Mouse (Mus musculus) embryonic facial prominence, embryonic 13.5 days (tissue): ENCODE data around the gene Kndc1. TPM values are rescaled to one million over a fixed set of nuclear protein-coding genes. Genes with fewer than 3 reads are reported as not detected.

Experiments used
- ATAC-seq: fragments of 200-750 bp; cut with Nextera tagmentation; 2 replicates; pipeline ENCODE4 v1.8.0; 2017; ENCODE audit warnings: low read depth; ENCODE audit not compliant: insufficient number of reproducible peaks, insufficient read depth, low FRiP score, low TSS enrichment
- H3K27ac ChIP-seq: fragments of 300-500 bp; sonication (generic); 2 replicates; pipeline ENCODE4 v1.5.1; 2015; ENCODE audit warnings: moderate library complexity, mild to moderate bottlenecking, inconsistent platforms
- H3K27me3 ChIP-seq: fragments of 300-500 bp; sonication (generic); 2 replicates; pipeline ENCODE4 v1.6.1; 2015; ENCODE audit warnings: mild to moderate bottlenecking, inconsistent platforms
- H3K36me3 ChIP-seq: fragments of 300-500 bp; sonication (generic); 2 replicates; pipeline ENCODE4 v1.6.1; 2015; ENCODE audit warnings: mild to moderate bottlenecking, inconsistent platforms
- H3K4me1 ChIP-seq: fragments of 300-500 bp; sonication (generic); 2 replicates; pipeline ENCODE4 v1.6.1; 2015; ENCODE audit warnings: inconsistent platforms
- H3K4me2 ChIP-seq: fragments of 300-500 bp; sonication (generic); 2 replicates; pipeline ENCODE4 v1.6.1; 2015; ENCODE audit warnings: moderate library complexity, mild to moderate bottlenecking, inconsistent platforms
- H3K4me3 ChIP-seq: fragments of 300-500 bp; sonication (generic); 2 replicates; pipeline ENCODE4 v1.5.1; 2015; ENCODE audit warnings: mild to moderate bottlenecking, inconsistent platforms
- H3K9ac ChIP-seq: fragments of 300-500 bp; sonication (generic); 2 replicates; pipeline ENCODE4 v1.6.1; 2015; ENCODE audit warnings: mild to moderate bottlenecking, inconsistent platforms
- H3K9me3 ChIP-seq: fragments of 300-500 bp; sonication (generic); 2 replicates; pipeline ENCODE4 v1.6.1; 2016; ENCODE audit warnings: inconsistent platforms
- WGBS: fragments of 180-500 bp; shearing (Covaris S2); methylation state at CpG from one replicate; pipeline ENCODE4 v1.1.7; 2015; ENCODE audit warnings: mixed read lengths; 5-methylcytosine and 5-hydroxymethylcytosine counted together
- polyA plus RNA-seq: library from polyadenylated mRNA; unstranded; fragments of >200 nt; fragmentation: Nextera tagmentation; extraction: Ambion mirVana; gene quantifications from 2 replicates; pipeline ENCODE4 v1.2.1, GENCODE M21; 2015

The Kndc1 gene
- polyA plus RNA-seq, 1 experiment from 2014 or later: 0.11 TPM

- Histone ChIP-seq H3K9ac (no peak overlapping the region), H3K36me3 (no peaks in the 10 kb centered on the region), H3K27ac (no peak overlapping the region), H3K4me1 (no peaks in the 10 kb centered on the region), H3K9me3 (no peaks in the 10 kb centered on the region), H3K4me3 (no peak overlapping the region), H3K4me2 (no peak overlapping the region), H3K27me3 (peaks cover 35% of the 10 kb centered on the region)
- no peak for ATAC-seq
- WGBS: 63% methylated on average over 5 of the region's 5 CpGs
These were observed 43.3 kb downstream of the Kndc1 start for GRCm38 (mm10) chr7:139937810-139938209.

GRCm38 (mm10) chr7:139940476-139941209 lies 46.1 kb downstream of the Kndc1 start:
- Histone ChIP-seq H3K4me1 (peaks cover 12% of the 10 kb centered on the region), H3K36me3 (no peaks in the 10 kb centered on the region), H3K4me3 (no peak overlapping the region), H3K9ac (no peak overlapping the region), H3K4me2 (no peak overlapping the region), H3K27ac (no peak overlapping the region), H3K27me3 (peaks cover 60% of the 10 kb centered on the region), H3K9me3 (no peaks in the 10 kb centered on the region)
- no peak for ATAC-seq
- 59% methylated on average over 16 of the region's 16 CpGs for WGBS

GRCm38 (mm10) chr7:139943674-139944281 lies 49.3 kb downstream of the Kndc1 start, which contains the start of gene Utf1:
Gene Utf1 (plus strand): TSS chr7:139943789.
- H3K36me3 ChIP-seq: no peaks in the 10 kb centered on the region
- WGBS: under 1% methylated on average over 59 of the region's 59 CpGs
- no peaks in the 10 kb centered on the region for H3K9me3 ChIP-seq
- peaks cover 12% of the 10 kb centered on the region for H3K4me1 ChIP-seq
- peak; percentile 48; the same call in 1 of the 2 replicates for ATAC-seq
- no peak within 1 kb of the TSS for H3K27ac ChIP-seq
- peak within 1 kb of the TSS; percentile 54 for H3K9ac ChIP-seq
- peaks cover 92% of the 10 kb centered on the region for H3K27me3 ChIP-seq
- peak within 1 kb of the TSS; percentile 43 for H3K4me3 ChIP-seq
- H3K4me2 ChIP-seq: peak within 1 kb of the TSS; percentile 64

- Histone ChIP-seq H3K27ac (no peak overlapping the region), H3K36me3 (no peaks in the 10 kb centered on the region), H3K27me3 (peaks cover 99% of the 10 kb centered on the region), H3K9ac (peak overlapping the region; percentile 54), H3K4me1 (peaks cover 12% of the 10 kb centered on the region), H3K4me2 (peak overlapping the region; percentile 64), H3K9me3 (no peaks in the 10 kb centered on the region), H3K4me3 (peak overlapping the region; percentile 43)
- no peak for ATAC-seq
- 3% methylated on average over 68 of the region's 68 CpGs for WGBS
These were observed 50.1 kb downstream of the Kndc1 start for GRCm38 (mm10) chr7:139944291-139945240.

GRCm38 (mm10) chr7:139945516-139945915 lies 51.0 kb downstream of the Kndc1 start:
- H3K9ac ChIP-seq: no peak overlapping the region
- no peak overlapping the region for H3K27ac ChIP-seq
- no peak overlapping the region for H3K4me2 ChIP-seq
- no peaks in the 10 kb centered on the region for H3K9me3 ChIP-seq
- H3K4me1 ChIP-seq: peaks cover 12% of the 10 kb centered on the region
- WGBS: 9% methylated on average over 5 of the region's 5 CpGs
- no peak overlapping the region for H3K4me3 ChIP-seq
- no peak for ATAC-seq
- H3K27me3 ChIP-seq: peaks cover 92% of the 10 kb centered on the region
- no peaks in the 10 kb centered on the region for H3K36me3 ChIP-seq

GRCm38 (mm10) chr7:139946032-139946431 lies 51.5 kb downstream of the Kndc1 start:
- Histone ChIP-seq H3K27me3 (peaks cover 87% of the 10 kb centered on the region), H3K4me3 (no peak overlapping the region), H3K9me3 (no peaks in the 10 kb centered on the region), H3K27ac (no peak overlapping the region), H3K4me1 (peaks cover 12% of the 10 kb centered on the region), H3K9ac (no peak overlapping the region), H3K4me2 (no peak overlapping the region), H3K36me3 (no peaks in the 10 kb centered on the region)
- WGBS: 18% methylated on average over 5 of the region's 5 CpGs
- ATAC-seq: no peak

- ATAC-seq: peak; percentile 73
- Histone ChIP-seq H3K27me3 (peaks cover 49% of the 10 kb centered on the region), H3K4me1 (0 out of 2 replicates have a peak, but pooled peaks cover 3% of the 10 kb centered on the region), H3K36me3 (no peaks in the 10 kb centered on the region), H3K9me3 (no peaks in the 10 kb centered on the region), H3K9ac (peak overlapping the region; percentile 77), H3K4me3 (peak overlapping the region; percentile 64), H3K27ac (peak overlapping the region; percentile 66; the same call in 1 of the 2 replicates), H3K4me2 (peak overlapping the region; percentile 86)
- WGBS: under 1% methylated on average over 15 of the region's 15 CpGs
These were observed 55.4 kb downstream of the Kndc1 start for GRCm38 (mm10) chr7:139949893-139950282.

- peak overlapping the region; percentile 86 for H3K4me2 ChIP-seq
- peak; percentile 65; the same call in 1 of the 2 replicates for ATAC-seq
- peak overlapping the region; percentile 77 for H3K9ac ChIP-seq
- H3K4me3 ChIP-seq: peak overlapping the region; percentile 64
- WGBS: under 1% methylated on average over 33 of the region's 33 CpGs
- H3K4me1 ChIP-seq: 0 out of 2 replicates have a peak, but pooled peaks cover 3% of the 10 kb centered on the region
- peaks cover 43% of the 10 kb centered on the region for H3K27me3 ChIP-seq
- no peaks in the 10 kb centered on the region for H3K36me3 ChIP-seq
- peak overlapping the region; percentile 66 for H3K27ac ChIP-seq
- no peaks in the 10 kb centered on the region for H3K9me3 ChIP-seq
These were observed 55.9 kb downstream of the Kndc1 start for GRCm38 (mm10) chr7:139950283-139950971.

GRCm38 (mm10) chr7:139951079-139951478 lies 56.6 kb downstream of the Kndc1 start:
- Histone ChIP-seq H3K4me1 (0 out of 2 replicates have a peak, but pooled peaks cover 3% of the 10 kb centered on the region), H3K27ac (peak overlapping the region; percentile 66; the same call in 1 of the 2 replicates), H3K9ac (peak overlapping the region; percentile 77), H3K27me3 (peaks cover 37% of the 10 kb centered on the region), H3K36me3 (no peaks in the 10 kb centered on the region), H3K4me3 (peak overlapping the region; percentile 64), H3K9me3 (no peaks in the 10 kb centered on the region), H3K4me2 (peak overlapping the region; percentile 86)
- WGBS: 4% methylated on average over 16 of the region's 16 CpGs
- ATAC-seq: no peak

- ATAC-seq: no peak
- Histone ChIP-seq H3K4me2 (no peak overlapping the region), H3K9me3 (no peaks in the 10 kb centered on the region), H3K27me3 (peaks cover 27% of the 10 kb centered on the region), H3K27ac (no peak overlapping the region), H3K4me1 (0 out of 2 replicates have a peak, but pooled peaks cover 3% of the 10 kb centered on the region), H3K4me3 (no peak overlapping the region), H3K9ac (no peak overlapping the region), H3K36me3 (no peaks in the 10 kb centered on the region)
- 55% methylated on average over 6 of the region's 6 CpGs for WGBS
These were observed 57.6 kb downstream of the Kndc1 start for GRCm38 (mm10) chr7:139951991-139952633.
